ENCODE assay signal across 27 mouse cellular contexts in the genomic region with DNA sequence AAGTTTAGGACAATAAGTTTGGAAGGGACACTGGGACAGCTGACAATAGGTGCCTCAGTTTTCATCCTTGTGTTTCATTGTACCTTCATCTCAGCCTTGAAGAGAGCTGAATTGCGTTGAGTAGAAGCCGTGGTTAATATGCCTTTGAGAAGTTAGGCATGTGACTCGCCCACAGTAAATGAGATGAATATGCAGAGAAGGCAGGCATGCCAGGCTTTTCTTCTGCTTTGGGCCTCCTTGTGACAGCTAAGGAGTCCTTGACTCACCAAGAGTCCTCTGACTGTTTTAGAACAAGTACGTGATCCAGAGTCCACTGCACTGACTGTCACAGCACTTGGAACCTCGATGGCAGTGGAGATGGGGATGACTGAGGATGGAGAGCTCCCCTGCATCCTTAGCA. TPM values are rescaled to one million over a fixed set of nuclear protein-coding genes. Genes with fewer than 3 reads are reported as not detected.
A peak's percentile ranks its signal among the peaks of the same experiment; 100 is the strongest.
DNase-seq lines count a peak whose midpoint lies in the region; ATAC-seq and TF ChIP-seq lines count a peak whose summit lies in the region.
"Had no signal": no experiment of that assay in that cellular context is flagged by ENCODE, and none has a peak within 500 bp of the region (broad histone marks: within the 10 kb centered on the region; RNA-seq: fewer than 3 reads in every experiment).

No protein-coding gene starts in this region.

- no peak overlapping the region for H3K9ac ChIP-seq in kidney, embryonic 16.5 days (replicated peaks; ENCODE audit: low read length)
- no peak overlapping the region for H3K9ac ChIP-seq in hindbrain, postnatal 0 days (replicated peaks; ENCODE audit: low read length)
- H3K9ac ChIP-seq: forebrain, embryonic 13.5 days; heart, embryonic 15.5 days; hindbrain, embryonic 15.5 days; intestine, embryonic 15.5 days; limb, embryonic 13.5 days; liver, embryonic 12.5 days had no signal

- H3K4me1 ChIP-seq in kidney, embryonic 16.5 days (ENCODE audit: insufficient read depth, low read length): 0 out of 2 replicates have a peak, but pooled peaks cover 3% of the 10 kb centered on the region
- no peaks in the 10 kb centered on the region for H3K4me1 ChIP-seq in hindbrain, postnatal 0 days (ENCODE audit: insufficient read depth, low read length)
- H3K4me1 ChIP-seq: heart, embryonic 15.5 days; hindbrain, embryonic 15.5 days; limb, embryonic 13.5 days had no signal

- 86% methylated on average over 5 of the region's 5 CpGs for WGBS in kidney, embryonic 16.5 days
- WGBS in hindbrain, postnatal 0 days: 88% methylated on average over 5 of the region's 5 CpGs

- no peak for TF ChIP-seq CTCF in hindbrain, postnatal 0 days (IDR thresholded peaks at IDR 0.05; ENCODE audit: low read depth)

- ATAC-seq in kidney, embryonic 16.5 days (ENCODE audit: low FRiP score, low TSS enrichment): no peak
- no peak for ATAC-seq in hindbrain, postnatal 0 days
- ATAC-seq: forebrain, embryonic 13.5 days; intestine, embryonic 15.5 days; liver, embryonic 12.5 days had no signal

- H3K4me3 ChIP-seq in kidney, embryonic 16.5 days (ENCODE audit: low read length): no peak overlapping the region
- H3K4me3 ChIP-seq in hindbrain, postnatal 0 days (ENCODE audit: low read length): no peak overlapping the region
- H3K4me3 ChIP-seq: forebrain, embryonic 13.5 days; heart, embryonic 15.5 days; hindbrain, embryonic 15.5 days; intestine, embryonic 15.5 days; left cerebral cortex, adult 2 months; limb, embryonic 13.5 days; liver, embryonic 12.5 days had no signal

- H3K36me3 ChIP-seq in kidney, embryonic 16.5 days (ENCODE audit: insufficient read depth, low read length): peaks cover 19% of the 10 kb centered on the region
- peaks cover 14% of the 10 kb centered on the region; the same call in 1 of the 2 replicates for H3K36me3 ChIP-seq in hindbrain, postnatal 0 days (ENCODE audit: insufficient read depth, low read length)

- no peak overlapping the region for H3K4me2 ChIP-seq in kidney, embryonic 16.5 days (replicated peaks; ENCODE audit: low read depth, low read length)
- no peak overlapping the region for H3K4me2 ChIP-seq in hindbrain, postnatal 0 days (ENCODE audit: low read depth, low read length)
- H3K4me2 ChIP-seq: forebrain, embryonic 13.5 days; heart, embryonic 15.5 days; hindbrain, embryonic 15.5 days; intestine, embryonic 15.5 days; limb, embryonic 13.5 days; liver, embryonic 12.5 days had no signal

- H3K27me3 ChIP-seq in kidney, embryonic 16.5 days (ENCODE audit: insufficient read depth, low read length): no peaks in the 10 kb centered on the region
- H3K27me3 ChIP-seq in hindbrain, postnatal 0 days (ENCODE audit: insufficient read depth, low read length): no peaks in the 10 kb centered on the region
- H3K27me3 ChIP-seq: forebrain, embryonic 13.5 days; heart, embryonic 15.5 days; hindbrain, embryonic 15.5 days; intestine, embryonic 15.5 days; limb, embryonic 13.5 days; liver, embryonic 12.5 days had no signal

- H3K27ac ChIP-seq in kidney, embryonic 16.5 days (ENCODE audit: low read length): peak overlapping the region; percentile 8; the same call in 1 of the 2 replicates
- H3K27ac ChIP-seq in hindbrain, postnatal 0 days: no peak overlapping the region
- H3K27ac ChIP-seq: forebrain, embryonic 13.5 days; heart, embryonic 15.5 days; hindbrain, embryonic 15.5 days; intestine, embryonic 15.5 days; left cerebral cortex, adult 2 months; limb, embryonic 13.5 days; liver, embryonic 12.5 days had no signal

- peak; percentile 31 to 58 for DNase-seq in frontal cortex, adult 2 months (ENCODE audit: extremely low spot score in 1 of 2, low spot score in 1 of 2)
- DNase-seq in frontal cortex, postnatal 10 days (ENCODE audit: low spot score in 2 of 2): no peak
- no peak for DNase-seq in kidney, postnatal 14 days
- DNase-seq in brain, adult 2 months (ENCODE audit: low read depth, low spot score): peak; percentile 65
- peak; percentile 38 for DNase-seq in right cerebral cortex, postnatal 25 days
- no peak for DNase-seq in hindbrain, postnatal 0 days (ENCODE audit: low spot score)
- DNase-seq: adrenal gland, postnatal 10 days; cerebellum, adult 2 months; cerebellum, postnatal 36 days; embryo, embryonic 11 days; gastrocnemius, postnatal 25 days; lung, adult 18-20 months; lung, postnatal 10 days; midbrain, embryonic 14.5 days; thymus, adult 2 months; thymus, postnatal 4 days had no signal

- no peaks in the 10 kb centered on the region for H3K9me3 ChIP-seq in kidney, embryonic 16.5 days (ENCODE audit: low read length)
- no peaks in the 10 kb centered on the region for H3K9me3 ChIP-seq in hindbrain, postnatal 0 days (ENCODE audit: low read length)
- H3K9me3 ChIP-seq: forebrain, embryonic 13.5 days; heart, embryonic 15.5 days; hindbrain, embryonic 15.5 days; intestine, embryonic 15.5 days; limb, embryonic 13.5 days; liver, embryonic 12.5 days had no signal

RNA-seq across cellular contexts. Expression of a gene that starts 36.9 kb away (rescaled TPM):
- 203 and 215 TPM in 2 replicates for polyA plus RNA-seq in frontal cortex, adult 2 months (2012; rRNA removed)
- 344 and 350 TPM in 2 replicates for polyA plus RNA-seq in kidney, embryonic 16.5 days (2015; fragmentation: Nextera tagmentation; extraction: Ambion mirVana)
- 197 and 223 TPM in 2 replicates for total RNA-seq in hindbrain, postnatal 0 days (2014; rRNA removed)
- 323 and 328 TPM in 2 replicates for polyA plus RNA-seq in hindbrain, postnatal 0 days (2015; fragmentation: Nextera tagmentation; extraction: Ambion mirVana)

RNA-seq across cellular contexts. Expression of a gene that starts 37.1 kb away (rescaled TPM):
- polyA plus RNA-seq in frontal cortex, adult 2 months (2012; rRNA removed): 0.96 and 1.2 TPM in 2 replicates
- 0.14 and 0.17 TPM in 2 replicates for polyA plus RNA-seq in kidney, embryonic 16.5 days (2015; fragmentation: Nextera tagmentation; extraction: Ambion mirVana)
- total RNA-seq in hindbrain, postnatal 0 days (2014; rRNA removed): not detected in 2 replicates
- polyA plus RNA-seq in hindbrain, postnatal 0 days (2015; fragmentation: Nextera tagmentation; extraction: Ambion mirVana): 0.25 and 0.71 TPM in 2 replicates
- total RNA-seq: hematopoietic stem cell, adult 5-6 weeks; left cerebral cortex, adult 2 months; megakaryocyte-erythroid progenitor cell, adult 5-6 weeks had no signal
- polyA plus RNA-seq: forebrain, embryonic 13.5 days; heart, embryonic 15.5 days; hindbrain, embryonic 15.5 days; intestine, embryonic 15.5 days; liver, embryonic 12.5 days; midbrain, embryonic 14.5 days; neural tube, embryonic 11.5 days had no signal

RNA-seq across cellular contexts. Expression of a gene that starts 37.8 kb away (rescaled TPM):
- 34.1 and 40.5 TPM in 2 replicates for polyA plus RNA-seq in frontal cortex, adult 2 months (2012; rRNA removed)
- 8.7 and 11.1 TPM in 2 replicates for polyA plus RNA-seq in kidney, embryonic 16.5 days (2015; fragmentation: Nextera tagmentation; extraction: Ambion mirVana)
- 62.4 and 71.8 TPM in 2 replicates for total RNA-seq in hindbrain, postnatal 0 days (2014; rRNA removed)
- 24.9 and 25.5 TPM in 2 replicates for polyA plus RNA-seq in hindbrain, postnatal 0 days (2015; fragmentation: Nextera tagmentation; extraction: Ambion mirVana)

Comparison
In these comparisons a context has a peak if more than half of its experiments do, and no peak if none do; other contexts are left out.
1. DNase-seq: peak in frontal cortex, adult 2 months (2 of 2), brain, adult 2 months (single experiment) and right cerebral cortex, postnatal 25 days (single experiment); none in frontal cortex, postnatal 10 days (0 of 2), kidney, postnatal 14 days (single experiment) and hindbrain, postnatal 0 days (single experiment).